Mouse (Mus musculus) E14TG2a.4 (cell line): ENCODE measurements around the gene Drosha.

Experiments
- CTCF ChIP-seq: conservative IDR thresholded peaks from 2 replicates; pipeline ENCODE4 v1.5.1; 2014; ENCODE audit warnings: low read length
- POU5F1 ChIP-seq: IDR thresholded peaks from 2 replicates; pipeline ENCODE4 v1.6.1; 2014; ENCODE audit warnings: low read length, borderline replicate concordance

GRCm38 (mm10) chr15:12833385-12833784, 8.8 kb downstream of the Drosha start:
- TF ChIP-seq CTCF (no peak), POU5F1 (no peak)
